Mouse (Mus musculus) embryonic fibroblast, embryonic 13.5 days (primary cell): ENCODE measurements around the gene Clec2e.
"Not testable (repeated sequence)": the region's sequence is repeated elsewhere in the genome, so short reads cannot be mapped to it uniquely, and the experiment has no call there.

Experiments
- CTCF ChIP-seq: IDR thresholded peaks from 2 replicates; pipeline ENCODE4 v1.5.1; 2011; ENCODE audit warnings: mild to moderate bottlenecking, control low read depth, low read length, moderate library complexity, borderline replicate concordance; ENCODE audit not compliant: insufficient read depth
- POLR2A ChIP-seq: IDR thresholded peaks from 2 replicates; pipeline ENCODE4 v1.6.1; 2011; ENCODE audit warnings: low read depth, mild to moderate bottlenecking, control low read depth, low read length, moderate library complexity

DNA sequence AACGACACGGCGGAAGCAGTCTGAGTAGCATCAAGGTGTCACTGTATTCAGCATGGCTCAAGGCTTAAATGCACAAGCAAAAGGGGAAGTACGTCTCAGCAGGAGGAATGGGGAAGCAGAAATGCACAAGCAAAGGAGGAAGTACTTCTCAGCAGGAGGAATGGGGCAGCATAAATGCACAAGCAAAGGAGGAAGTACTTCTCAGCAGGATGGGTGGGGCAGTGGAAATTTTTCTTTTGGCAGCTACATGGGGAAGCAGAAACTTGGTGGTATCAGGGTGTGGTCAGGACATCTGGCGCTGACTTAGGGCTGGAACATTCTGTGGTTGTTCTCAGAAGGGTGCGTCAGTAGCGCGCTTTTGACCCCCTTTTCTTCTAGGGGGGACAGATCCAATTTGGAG lies 12.1 kb downstream of the Clec2e start:
- TF ChIP-seq POLR2A, CTCF: not testable (repeated sequence)
